Mouse (Mus musculus) testis, adult 10 weeks (tissue): ENCODE results near the gene Vwc2. TPM values are rescaled to one million over a fixed set of nuclear protein-coding genes. Genes with fewer than 3 reads are reported as not detected.

Experiments
- polyA plus RNA-seq: library from polyadenylated mRNA; stranded (reverse); fragments of 350-450 nt; fragmentation: Illumina TruSeq; extraction: RNeasy Lipid Tissue Mini Kit (QIAGEN cat#74804); gene quantifications from one replicate; pipeline ENCODE4 v1.2.3, GENCODE M21; 2014; ENCODE audit warnings: low read depth, low replicate concordance

Gene Vwc2
- not detected for polyA plus RNA-seq

DNA sequence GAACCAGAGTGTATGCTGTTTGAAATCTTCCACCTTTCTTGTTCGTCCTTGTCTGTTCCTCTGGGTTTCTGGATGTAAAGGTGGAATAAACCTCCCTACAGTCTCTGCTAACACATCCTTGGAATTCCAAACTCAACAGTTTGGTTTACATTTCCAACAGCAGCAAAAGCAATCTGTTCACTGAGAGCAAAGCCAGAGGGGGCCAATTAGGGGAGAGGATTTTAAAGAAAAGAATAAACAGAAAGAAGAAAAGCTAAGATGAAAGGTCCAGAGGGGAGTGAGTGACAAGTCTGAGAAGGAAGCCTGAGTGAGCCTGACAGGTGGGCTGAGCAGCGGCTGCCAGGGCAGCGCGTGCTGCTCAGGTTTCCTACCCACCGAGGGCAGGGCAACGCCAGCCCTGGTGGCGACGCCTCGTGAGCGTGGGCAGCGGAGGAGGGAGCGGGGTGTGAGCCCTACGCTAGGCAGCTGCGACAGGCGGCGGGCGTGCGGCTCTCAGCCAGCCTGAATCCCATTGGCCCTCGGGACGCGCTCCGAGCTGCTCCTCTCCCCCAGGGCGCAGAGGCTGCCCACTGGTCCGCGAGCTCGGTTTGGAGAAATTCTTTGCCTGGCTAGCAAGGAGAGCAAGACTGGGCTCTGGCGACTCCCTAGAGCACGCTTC, at the start of gene Vwc2:
Vwc2 (plus strand) TSS at position 648 of the 658 bp plus-strand sequence.

